Mouse (Mus musculus) intestine, embryonic 15.5 days (tissue): ENCODE results near the gene Gpr12. TPM values are rescaled to one million over a fixed set of nuclear protein-coding genes. Genes with fewer than 3 reads are reported as not detected.

ENCODE experiments used
- ATAC-seq: fragments of 200-750 bp; cut with Nextera tagmentation; 2 replicates; pipeline ENCODE4 v1.8.0; 2017; ENCODE audit warnings: moderate TSS enrichment, moderate library complexity
- H3K27ac ChIP-seq: fragments of 300-500 bp; sonication (generic); 2 replicates; pipeline ENCODE4 v1.5.1; 2015; ENCODE audit warnings: mild to moderate bottlenecking, inconsistent platforms
- H3K27me3 ChIP-seq: fragments of 300-500 bp; sonication (generic); replicated peaks from 2 replicates; pipeline ENCODE4 v1.6.1; 2015; ENCODE audit warnings: inconsistent platforms
- H3K36me3 ChIP-seq: fragments of 300-500 bp; sonication (generic); 2 replicates; pipeline ENCODE4 v1.6.1; 2015; ENCODE audit warnings: inconsistent platforms
- H3K4me1 ChIP-seq: fragments of 300-500 bp; sonication (generic); replicated peaks from 2 replicates; pipeline ENCODE4 v1.6.1; 2015; ENCODE audit warnings: inconsistent platforms
- H3K4me2 ChIP-seq: fragments of 300-500 bp; sonication (generic); replicated peaks from 2 replicates; pipeline ENCODE4 v1.6.1; 2015; ENCODE audit warnings: mild to moderate bottlenecking, inconsistent platforms
- H3K4me3 ChIP-seq: fragments of 300-500 bp; sonication (generic); replicated peaks from 2 replicates; pipeline ENCODE4 v1.5.1; 2015; ENCODE audit warnings: inconsistent platforms
- H3K9ac ChIP-seq: fragments of 300-500 bp; sonication (generic); 2 replicates; pipeline ENCODE4 v1.6.1; 2015; ENCODE audit warnings: inconsistent platforms
- H3K9me3 ChIP-seq: fragments of 300-500 bp; sonication (generic); 2 replicates; pipeline ENCODE4 v1.6.1; 2016; ENCODE audit warnings: inconsistent platforms
- WGBS: fragments of 180-500 bp; shearing (Covaris S2); methylation state at CpG from one replicate; pipeline ENCODE4 v1.1.7; 2015; 5-methylcytosine and 5-hydroxymethylcytosine counted together
- polyA plus RNA-seq: library from polyadenylated mRNA; unstranded; fragments of >200 nt; fragmentation: Nextera tagmentation; extraction: Ambion mirVana; gene quantifications from 2 replicates; pipeline ENCODE4 v1.2.1, GENCODE M21; 2015

Gene Gpr12
- polyA plus RNA-seq: not detected in 2 replicates

DNA sequence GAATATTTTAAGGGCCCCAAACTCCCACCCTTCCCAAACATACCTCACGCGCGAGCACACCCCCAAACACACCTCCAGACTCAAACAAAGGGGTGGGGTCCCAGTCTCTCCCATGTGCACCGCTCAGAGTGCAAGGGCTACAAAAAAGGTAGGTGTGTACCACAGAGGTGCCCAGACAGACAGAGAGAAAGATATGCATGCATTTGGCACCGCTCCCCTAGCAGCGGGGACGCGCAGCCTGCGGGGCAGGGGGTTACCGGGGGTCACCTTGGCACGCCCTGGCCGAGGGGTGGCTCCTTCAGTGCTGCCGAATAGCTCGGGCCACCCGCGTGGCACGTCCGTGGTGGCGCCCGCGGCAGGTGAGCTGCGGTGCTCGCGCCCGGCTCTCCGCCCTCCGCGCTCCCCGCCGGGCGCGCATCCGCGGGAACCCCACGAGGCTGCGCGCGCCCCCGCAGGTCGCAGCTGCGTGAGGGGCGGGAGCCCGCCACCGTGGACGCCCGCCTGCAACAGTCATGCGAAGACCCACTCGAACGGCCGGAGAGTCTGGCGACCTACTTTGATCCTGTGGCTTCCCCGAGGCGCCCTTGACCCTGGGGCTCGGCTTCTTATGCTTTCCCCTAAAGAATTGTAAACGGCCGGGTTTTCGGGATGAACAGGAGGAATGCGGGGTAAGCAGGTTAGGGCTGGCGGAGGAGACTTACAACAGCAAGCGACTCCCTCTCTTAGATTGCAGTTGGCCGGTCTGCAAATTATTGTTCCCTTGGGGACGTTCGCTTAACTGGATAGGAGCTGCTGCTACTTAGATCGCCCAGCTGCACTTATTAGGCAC is at the start of gene Gpr12:
Gene Gpr12 (minus strand): TSS at position 762 of the 829 bp plus-strand sequence.
- no peaks in the 10 kb centered on the region for H3K9me3 ChIP-seq
- H3K27me3 ChIP-seq: peaks cover 34% of the 10 kb centered on the region
- H3K4me3 ChIP-seq: peak within 1 kb of the TSS; percentile 46
- H3K4me1 ChIP-seq: peaks cover 16% of the 10 kb centered on the region
- under 1% methylated on average over 64 of the region's 64 CpGs for WGBS
- H3K9ac ChIP-seq: peak within 1 kb of the TSS; percentile 30; the same call in 1 of the 2 replicates
- H3K27ac ChIP-seq: no peak within 1 kb of the TSS
- H3K4me2 ChIP-seq: peak within 1 kb of the TSS; percentile 95
- peak; percentile 63 for ATAC-seq
- H3K36me3 ChIP-seq: no peaks in the 10 kb centered on the region

DNA sequence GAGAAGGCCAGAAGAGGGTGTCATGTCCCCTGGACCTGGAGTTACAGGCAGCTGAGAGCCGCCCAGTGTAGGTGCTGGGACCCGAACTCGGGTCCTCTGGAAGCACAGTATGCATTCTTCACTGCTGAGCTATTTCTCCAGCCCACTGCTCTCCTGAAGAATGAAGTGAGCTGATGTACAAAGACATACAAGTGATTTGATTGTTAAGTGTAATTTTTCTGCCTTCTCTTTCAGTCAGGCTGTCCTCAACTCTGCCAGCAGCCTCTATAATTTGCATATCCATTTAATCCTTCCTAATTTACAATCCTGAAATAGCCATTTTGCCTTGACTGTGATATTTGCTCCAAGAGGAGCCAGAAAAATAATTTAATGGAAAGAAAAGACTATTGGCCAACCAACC is 46.6 kb upstream of the Gpr12 start:
- Histone ChIP-seq H3K4me2 (no peak overlapping the region), H3K9me3 (no peaks in the 10 kb centered on the region), H3K27me3 (no peaks in the 10 kb centered on the region), H3K4me3 (no peak overlapping the region), H3K4me1 (no peaks in the 10 kb centered on the region), H3K9ac (no peak overlapping the region), H3K36me3 (no peaks in the 10 kb centered on the region), H3K27ac (no peak overlapping the region)
- WGBS: 80% methylated on average over 3 of the region's 3 CpGs
- no peak for ATAC-seq

DNA sequence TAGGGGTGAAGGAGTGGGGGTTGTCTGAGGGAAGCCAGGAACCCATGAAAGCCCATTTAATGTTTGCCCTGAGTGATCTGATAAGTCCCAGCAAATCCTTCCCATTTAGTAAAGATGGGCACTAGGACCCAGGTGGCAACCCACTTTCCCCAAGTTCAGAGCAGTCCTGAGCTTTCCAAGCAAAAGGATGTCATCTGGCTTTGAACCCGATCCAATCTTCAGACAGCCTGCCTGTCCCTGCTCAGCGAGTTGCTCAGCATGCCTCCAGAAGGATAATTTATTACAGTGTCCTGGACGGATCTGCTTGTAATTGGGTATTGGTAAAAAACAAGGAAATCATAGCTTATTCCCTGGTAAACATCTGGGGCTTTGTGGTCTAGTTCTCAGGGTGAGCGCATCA is 45.9 kb upstream of the Gpr12 start:
- Histone ChIP-seq H3K4me1 (no peaks in the 10 kb centered on the region), H3K9me3 (no peaks in the 10 kb centered on the region), H3K4me3 (no peak overlapping the region), H3K9ac (no peak overlapping the region), H3K27me3 (no peaks in the 10 kb centered on the region), H3K36me3 (no peaks in the 10 kb centered on the region), H3K4me2 (no peak overlapping the region), H3K27ac (no peak overlapping the region)
- ATAC-seq: no peak
- 32% methylated on average over 4 of the region's 4 CpGs for WGBS

DNA sequence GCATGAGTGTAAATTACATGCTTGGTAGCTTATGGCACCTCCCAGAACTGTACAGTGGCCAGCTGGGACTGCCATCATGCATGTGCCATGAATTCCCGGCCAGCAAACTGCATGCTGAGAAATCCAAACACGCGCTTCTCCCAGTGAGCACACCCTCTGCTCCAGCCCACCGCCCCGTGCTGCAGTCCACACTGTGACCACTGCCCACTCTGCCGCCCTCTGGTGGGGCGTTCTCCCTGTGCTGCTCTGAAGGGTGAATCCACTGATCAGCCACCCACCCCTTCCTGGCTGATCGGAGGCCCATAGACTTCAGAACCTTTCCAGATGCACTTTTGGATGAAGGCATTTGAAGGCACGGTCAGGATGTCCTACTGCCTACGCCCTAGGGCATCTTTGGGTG is 44.6 kb upstream of the Gpr12 start:
- no peaks in the 10 kb centered on the region for H3K9me3 ChIP-seq
- H3K4me2 ChIP-seq: no peak overlapping the region
- no peak overlapping the region for H3K27ac ChIP-seq
- 82% methylated on average over 10 of the region's 10 CpGs for WGBS
- no peak for ATAC-seq
- H3K9ac ChIP-seq: no peak overlapping the region
- H3K36me3 ChIP-seq: no peaks in the 10 kb centered on the region
- no peaks in the 10 kb centered on the region for H3K27me3 ChIP-seq
- H3K4me3 ChIP-seq: no peak overlapping the region
- H3K4me1 ChIP-seq: no peaks in the 10 kb centered on the region

DNA sequence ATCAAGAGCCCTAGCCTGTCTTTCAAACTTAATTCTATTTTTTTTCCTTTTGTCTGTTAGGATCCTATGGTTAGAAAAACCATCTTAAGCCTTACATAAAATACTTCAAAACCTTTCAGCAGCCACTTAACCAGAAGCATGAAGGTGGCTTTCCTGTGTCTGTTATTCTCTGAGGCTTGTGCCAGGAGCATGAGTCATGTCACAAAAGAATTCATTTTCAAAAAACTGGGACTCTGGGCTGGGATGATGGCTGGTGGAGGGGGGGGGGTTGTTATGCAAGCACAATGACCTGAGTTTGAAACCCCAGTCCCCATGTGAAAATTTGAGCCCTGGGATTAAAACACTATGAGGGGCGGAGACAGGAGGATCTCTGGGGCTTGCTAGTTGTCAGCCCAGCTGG is 43.8 kb upstream of the Gpr12 start:
- no peaks in the 10 kb centered on the region for H3K36me3 ChIP-seq
- H3K9ac ChIP-seq: no peak overlapping the region
- H3K4me3 ChIP-seq: no peak overlapping the region
- no peaks in the 10 kb centered on the region for H3K27me3 ChIP-seq
- no peaks in the 10 kb centered on the region for H3K4me1 ChIP-seq
- WGBS: 79% methylated on average over 1 of the region's 1 CpGs
- ATAC-seq: no peak
- H3K9me3 ChIP-seq: no peaks in the 10 kb centered on the region
- no peak overlapping the region for H3K27ac ChIP-seq
- H3K4me2 ChIP-seq: no peak overlapping the region

DNA sequence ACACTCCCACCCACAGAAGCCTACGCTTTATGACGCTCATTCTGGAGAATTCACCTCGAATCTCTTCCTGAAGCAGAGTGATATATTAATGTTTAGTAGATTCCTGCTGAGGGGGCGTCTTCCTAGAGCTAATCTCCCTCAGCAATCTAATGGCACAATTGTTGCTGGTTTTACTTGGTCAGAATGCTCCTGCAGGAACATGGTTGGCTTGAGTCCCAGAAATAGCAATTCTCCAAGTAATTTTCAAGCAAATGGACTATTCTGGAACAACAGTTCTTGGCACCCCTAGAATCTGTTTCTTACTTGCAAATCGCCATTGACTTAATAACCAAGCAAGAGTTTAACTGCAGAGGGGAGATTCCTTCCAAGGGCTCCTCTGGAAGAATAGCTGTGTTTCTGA is 42.9 kb upstream of the Gpr12 start:
- no peak for ATAC-seq

DNA sequence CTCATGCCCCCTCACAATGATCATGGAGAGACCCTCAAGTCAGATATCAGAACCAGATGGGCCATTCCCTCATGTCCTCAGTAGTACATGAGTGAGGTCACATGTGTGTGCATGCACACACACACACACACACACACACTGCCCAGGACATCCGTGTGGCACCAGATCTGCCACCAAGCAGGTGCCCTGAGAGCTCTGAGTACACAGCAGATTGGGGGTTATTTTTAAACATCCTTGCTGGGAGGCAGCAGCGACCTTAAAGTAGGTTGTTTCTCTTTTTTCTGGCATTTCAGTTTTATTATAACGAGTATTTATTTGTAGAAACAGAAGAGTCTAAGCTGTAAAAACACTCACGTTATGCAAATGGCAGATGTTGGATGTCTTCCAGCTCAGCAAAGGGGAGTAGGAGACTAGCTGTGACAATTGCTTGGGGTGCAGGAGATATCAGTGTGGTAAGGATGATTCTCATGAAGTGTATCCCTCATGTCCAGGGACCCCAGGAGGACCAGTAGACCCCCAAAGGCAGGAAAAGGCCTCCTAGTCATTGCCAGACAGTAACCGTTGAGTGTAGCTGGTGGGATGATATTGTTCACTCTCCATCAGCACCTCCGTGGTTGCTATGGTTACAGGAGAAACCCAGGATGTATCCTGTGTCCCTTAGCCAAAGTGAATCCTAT is 40.7 kb upstream of the Gpr12 start:
- H3K36me3 ChIP-seq: no peaks in the 10 kb centered on the region
- no peaks in the 10 kb centered on the region for H3K9me3 ChIP-seq
- no peaks in the 10 kb centered on the region for H3K4me1 ChIP-seq
- WGBS: 74% methylated on average over 6 of the region's 6 CpGs
- H3K27me3 ChIP-seq: no peaks in the 10 kb centered on the region
- H3K4me2 ChIP-seq: no peak overlapping the region
- H3K9ac ChIP-seq: no peak overlapping the region
- no peak for ATAC-seq
- no peak overlapping the region for H3K27ac ChIP-seq
- H3K4me3 ChIP-seq: no peak overlapping the region

More for the DNA sequence above, 42.9 kb upstream of the Gpr12 start:
- WGBS: 47% methylated on average over 5 of the region's 5 CpGs
- Histone ChIP-seq H3K4me3 (no peak overlapping the region), H3K36me3 (no peaks in the 10 kb centered on the region), H3K9me3 (no peaks in the 10 kb centered on the region), H3K27me3 (no peaks in the 10 kb centered on the region), H3K9ac (no peak overlapping the region), H3K4me1 (no peaks in the 10 kb centered on the region), H3K27ac (no peak overlapping the region), H3K4me2 (no peak overlapping the region)

DNA sequence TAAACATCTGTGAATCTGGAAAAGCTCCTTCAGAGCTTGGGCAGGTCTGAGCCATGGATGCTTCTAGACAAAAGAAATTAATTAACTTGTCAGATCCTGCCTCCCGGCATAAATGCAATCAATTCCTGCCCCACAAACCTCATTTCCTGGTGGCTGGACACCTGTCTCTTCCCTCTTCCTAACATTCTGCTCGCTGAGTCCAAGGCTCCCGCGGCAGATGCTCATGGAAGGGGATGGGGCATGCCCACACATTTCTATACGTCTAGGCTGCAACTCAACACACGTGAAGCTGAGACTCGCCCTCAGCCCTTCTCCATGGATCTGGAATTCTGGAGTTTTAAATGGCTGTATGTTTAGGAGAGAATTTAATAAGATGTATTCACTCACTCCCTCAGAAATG is 26.8 kb upstream of the Gpr12 start:
- Histone ChIP-seq H3K9ac (no peak overlapping the region), H3K27ac (no peak overlapping the region), H3K36me3 (no peaks in the 10 kb centered on the region), H3K4me3 (no peak overlapping the region), H3K4me1 (no peaks in the 10 kb centered on the region), H3K9me3 (no peaks in the 10 kb centered on the region), H3K4me2 (no peak overlapping the region), H3K27me3 (no peaks in the 10 kb centered on the region)
- 37% methylated on average over 7 of the region's 7 CpGs for WGBS
- ATAC-seq: no peak

DNA sequence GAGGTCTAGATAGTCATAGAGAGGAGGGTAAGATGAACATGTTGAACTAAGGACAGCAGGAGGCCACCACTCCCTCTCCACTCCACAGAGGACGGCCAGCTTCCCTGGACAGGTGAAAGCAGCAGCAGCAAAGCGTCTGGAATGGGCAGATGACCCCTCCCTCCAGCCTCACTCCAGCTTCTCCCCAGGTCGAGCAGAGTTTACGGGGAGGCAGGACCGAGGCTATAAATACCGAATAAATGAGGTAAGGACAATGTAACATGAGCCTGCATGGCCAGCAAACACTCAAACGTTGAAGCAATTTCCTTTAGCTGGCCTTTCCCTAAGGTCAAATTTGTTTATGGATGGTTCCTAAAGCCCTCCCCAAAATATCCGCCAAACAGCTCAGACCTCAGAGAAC is 26.0 kb upstream of the Gpr12 start:
- Histone ChIP-seq H3K27me3 (no peaks in the 10 kb centered on the region), H3K4me2 (no peak overlapping the region), H3K9ac (no peak overlapping the region), H3K27ac (no peak overlapping the region), H3K9me3 (no peaks in the 10 kb centered on the region), H3K4me3 (no peak overlapping the region), H3K36me3 (no peaks in the 10 kb centered on the region), H3K4me1 (no peaks in the 10 kb centered on the region)
- ATAC-seq: no peak
- 6% methylated on average over 8 of the region's 8 CpGs for WGBS

DNA sequence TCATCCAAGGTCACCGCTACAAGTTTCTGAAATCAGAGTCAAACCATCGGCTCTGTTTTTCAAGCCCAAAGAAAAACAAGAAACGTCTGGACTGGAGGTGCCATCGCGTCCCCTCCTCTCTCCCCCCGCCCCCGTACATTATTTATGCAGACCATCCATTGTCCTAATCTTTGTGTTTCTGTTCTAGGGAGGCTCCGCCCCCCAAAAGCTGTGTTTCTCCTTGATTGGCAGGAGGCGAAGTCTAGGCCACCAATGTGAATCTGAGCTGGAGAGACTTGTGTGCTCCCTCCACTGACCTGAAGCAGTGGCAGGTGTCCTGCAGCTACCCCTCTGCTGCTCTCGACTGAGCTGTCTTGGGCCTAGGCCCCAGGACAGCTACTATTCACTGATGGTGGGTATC is 24.6 kb upstream of the Gpr12 start:
- Histone ChIP-seq H3K4me2 (no peak overlapping the region), H3K36me3 (no peaks in the 10 kb centered on the region), H3K4me3 (no peak overlapping the region), H3K9me3 (no peaks in the 10 kb centered on the region), H3K27ac (no peak overlapping the region), H3K4me1 (no peaks in the 10 kb centered on the region), H3K9ac (no peak overlapping the region), H3K27me3 (no peaks in the 10 kb centered on the region)
- WGBS: 66% methylated on average over 10 of the region's 10 CpGs
- no peak for ATAC-seq

DNA sequence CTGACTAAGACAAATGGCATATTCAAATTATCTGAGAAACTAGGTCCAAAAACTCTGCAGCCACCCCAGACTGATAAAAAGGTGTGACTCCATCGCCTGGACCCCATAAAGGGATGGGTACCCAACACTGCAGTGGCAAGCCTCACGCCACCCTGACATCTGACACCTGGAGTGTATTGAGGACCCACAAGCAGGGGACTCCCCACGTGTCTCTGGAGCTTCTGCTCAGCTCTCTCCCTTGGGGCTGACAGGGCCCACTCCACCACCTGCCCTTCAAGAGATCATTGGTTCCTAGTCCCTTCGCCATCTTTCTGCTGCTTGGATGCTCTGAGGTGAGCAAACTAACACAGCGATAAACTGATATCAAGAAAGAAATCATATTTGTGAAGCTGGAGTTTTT is 22.8 kb upstream of the Gpr12 start:
- H3K9ac ChIP-seq: no peak overlapping the region
- H3K4me3 ChIP-seq: no peak overlapping the region
- no peak overlapping the region for H3K4me2 ChIP-seq
- no peaks in the 10 kb centered on the region for H3K4me1 ChIP-seq
- no peaks in the 10 kb centered on the region for H3K27me3 ChIP-seq
- H3K9me3 ChIP-seq: no peaks in the 10 kb centered on the region
- 69% methylated on average over 5 of the region's 5 CpGs for WGBS
- H3K36me3 ChIP-seq: no peaks in the 10 kb centered on the region
- no peak overlapping the region for H3K27ac ChIP-seq
- no peak for ATAC-seq

DNA sequence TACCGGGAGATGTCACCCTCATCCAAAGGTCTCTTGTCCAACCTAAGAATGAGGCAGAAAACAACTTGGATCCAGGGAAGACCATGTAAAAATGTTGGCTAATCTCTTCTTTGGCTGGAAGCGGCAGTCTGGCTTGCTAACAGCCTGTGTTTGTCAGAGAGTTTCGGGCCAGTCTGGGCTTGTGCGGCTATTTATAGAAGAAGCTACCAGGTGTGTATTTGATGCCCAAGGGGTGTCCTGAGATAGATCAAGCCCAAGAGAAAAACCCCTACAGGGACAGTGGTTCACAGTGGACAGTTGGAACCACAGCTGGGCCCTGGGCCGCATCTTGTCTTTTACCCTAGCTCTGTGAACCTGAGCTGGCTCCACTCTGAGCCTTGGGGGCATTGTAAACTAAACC is 21.9 kb upstream of the Gpr12 start:
- no peak overlapping the region for H3K4me2 ChIP-seq
- no peaks in the 10 kb centered on the region for H3K4me1 ChIP-seq
- no peaks in the 10 kb centered on the region for H3K36me3 ChIP-seq
- H3K9ac ChIP-seq: no peak overlapping the region
- H3K27ac ChIP-seq: no peak overlapping the region
- no peaks in the 10 kb centered on the region for H3K27me3 ChIP-seq
- H3K9me3 ChIP-seq: no peaks in the 10 kb centered on the region
- ATAC-seq: no peak
- 84% methylated on average over 5 of the region's 5 CpGs for WGBS
- no peak overlapping the region for H3K4me3 ChIP-seq

DNA sequence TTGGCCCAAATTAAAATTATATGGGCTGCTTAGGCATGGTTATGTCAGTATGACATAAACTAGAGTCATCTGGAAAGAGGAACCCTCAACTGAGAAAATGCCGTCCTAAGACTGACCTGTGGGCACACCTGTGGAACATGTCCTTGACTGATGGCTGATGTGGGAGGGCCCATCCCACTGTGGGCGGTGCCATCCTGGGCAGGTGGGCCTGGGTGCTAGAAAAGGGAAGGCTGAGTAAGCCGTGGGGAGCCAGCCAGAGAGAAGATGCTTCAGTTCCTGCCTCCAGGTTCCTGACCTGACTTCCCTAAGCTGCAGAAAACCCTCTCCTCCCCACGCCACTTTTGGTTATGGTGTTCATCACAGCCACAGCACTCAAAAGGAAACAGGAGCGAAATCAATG is 21.2 kb upstream of the Gpr12 start:
- Histone ChIP-seq H3K9me3 (no peaks in the 10 kb centered on the region), H3K9ac (no peak overlapping the region), H3K4me3 (no peak overlapping the region), H3K27me3 (no peaks in the 10 kb centered on the region), H3K36me3 (no peaks in the 10 kb centered on the region), H3K4me2 (no peak overlapping the region), H3K4me1 (no peaks in the 10 kb centered on the region), H3K27ac (no peak overlapping the region)
- ATAC-seq: no peak
- 69% methylated on average over 5 of the region's 5 CpGs for whole genome bisulfite sequencing
